ENCODE assay signal across 12 mouse cellular contexts in the genomic region with DNA sequence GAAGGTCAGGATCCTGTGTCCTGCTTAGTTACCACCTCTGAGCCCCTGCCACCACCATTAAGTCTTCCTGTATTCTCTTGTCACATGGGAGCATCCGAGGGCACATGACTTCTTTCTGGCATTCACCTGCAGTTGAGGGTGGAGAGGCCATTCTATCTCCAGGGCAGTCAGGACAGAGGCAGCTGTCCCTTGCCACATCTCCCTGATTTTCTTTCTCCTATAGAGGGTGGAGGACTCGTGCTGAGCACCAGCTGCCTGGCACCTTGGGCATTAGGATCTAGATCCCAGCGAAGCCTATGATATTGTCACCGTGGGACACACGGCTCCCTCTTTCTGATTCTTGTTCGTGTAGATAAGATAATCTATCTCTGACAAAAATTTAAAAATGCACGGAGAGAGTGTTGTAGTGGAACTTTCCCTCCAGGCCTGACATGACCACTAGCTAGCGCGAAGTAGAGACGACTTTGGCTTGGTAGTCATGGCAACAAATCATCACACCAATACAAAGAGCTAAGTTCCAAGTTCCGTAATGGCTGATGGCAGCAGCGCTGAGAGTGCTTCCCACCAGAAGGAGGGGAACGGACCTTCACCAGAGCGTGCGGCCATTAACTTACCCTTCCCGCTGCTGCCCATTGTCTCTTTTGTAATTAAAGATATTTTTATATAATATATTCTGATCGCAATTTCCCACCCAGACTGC.
DNase-seq lines count a peak whose midpoint lies in the region; ATAC-seq and TF ChIP-seq lines count a peak whose summit lies in the region.
"Had no signal": no experiment of that assay in that cellular context is flagged by ENCODE, and none has a peak within 500 bp of the region (broad histone marks: within the 10 kb centered on the region; RNA-seq: fewer than 3 reads in every experiment).

No protein-coding gene starts in this region.

- H3K9me3 ChIP-seq in midbrain, embryonic 12.5 days: no peaks in the 10 kb centered on the region

- H3K27me3 ChIP-seq in midbrain, embryonic 12.5 days: no peaks in the 10 kb centered on the region

- no peak for DNase-seq in left cerebral cortex, adult 2 months (ENCODE audit: extremely low spot score in 1 of 2, low spot score in 2 of 2)
- no peak for DNase-seq in left cerebral cortex, postnatal 10 days (ENCODE audit: extremely low spot score in 1 of 2, low spot score in 2 of 2)
- peak; percentile 75 for DNase-seq in brain, embryonic 14.5 days (ENCODE audit: low read depth)
- DNase-seq in forelimb bud, embryonic 11.5 days (ENCODE audit: low read depth, low spot score): peak; percentile 7
- DNase-seq in liver: no peak
- no peak for DNase-seq in B cell, adult 2 months
- DNase-seq in adrenal gland, postnatal 36 days: no peak
- DNase-seq: heart, adult 2 months; lung, adult 2 months had no signal

- no peak for TF ChIP-seq CTCF in left cerebral cortex, adult 2 months (IDR thresholded peaks at IDR 0.05)
- no peak for TF ChIP-seq CTCF in brain, embryonic 14.5 days (IDR thresholded peaks at IDR 0.05; ENCODE audit: borderline replicate concordance, extremely low read depth, insufficient read depth, insufficient read length)

- no peak overlapping the region for H3K27ac ChIP-seq in left cerebral cortex, adult 2 months
- H3K27ac ChIP-seq in midbrain, embryonic 12.5 days (replicated peaks): no peak overlapping the region
- H3K27ac ChIP-seq: heart, adult 2 months had no signal

- peak; percentile 63 for ATAC-seq in midbrain, embryonic 12.5 days (ENCODE audit: low FRiP score, low read depth)
- ATAC-seq: activated CD4-positive, CD25-positive, alpha-beta regulatory T cell, adult 4 months had no signal

- TF ChIP-seq POLR2A in brain, embryonic 14.5 days (IDR thresholded peaks at IDR 0.05; ENCODE audit: borderline replicate concordance, extremely low read depth, insufficient read depth, insufficient read length, poor library complexity, severe bottlenecking): no peak

- H3K4me2 ChIP-seq in midbrain, embryonic 12.5 days (replicated peaks): no peak overlapping the region

- no peaks in the 10 kb centered on the region for H3K4me1 ChIP-seq in midbrain, embryonic 12.5 days

- intact Hi-C loops in left cerebral cortex, adult 2 months (cut with DNase I): loop anchor here (10.0 kb wide), 1 partner anchor 1530 kb away; no protein-coding TSS in a partner anchor
- intact Hi-C loops in left cerebral cortex, postnatal 10 days (cut with DNase I): no loop called here

- 56% methylated on average over 17 of the region's 17 CpGs for WGBS in midbrain, embryonic 12.5 days

- H3K4me3 ChIP-seq in left cerebral cortex, adult 2 months: peak overlapping the region; percentile 16; the same call in 1 of the 2 replicates
- no peak overlapping the region for H3K4me3 ChIP-seq in midbrain, embryonic 12.5 days
- H3K4me3 ChIP-seq: heart, adult 2 months; myocyte had no signal

- H3K9ac ChIP-seq in midbrain, embryonic 12.5 days (replicated peaks): no peak overlapping the region

- no peaks in the 10 kb centered on the region for H3K36me3 ChIP-seq in midbrain, embryonic 12.5 days

Comparison
In these comparisons a context has a peak if more than half of its experiments do, and no peak if none do; other contexts are left out.
1. DNase-seq: peak in brain, embryonic 14.5 days (single experiment) and forelimb bud, embryonic 11.5 days (single experiment); none in left cerebral cortex, adult 2 months (0 of 2), left cerebral cortex, postnatal 10 days (0 of 2), liver (single experiment), B cell, adult 2 months (0 of 2) and adrenal gland, postnatal 36 days (0 of 2).